Mouse (Mus musculus): ENCODE data around the gene Mbd4. TPM values are rescaled to one million over a fixed set of nuclear protein-coding genes. Genes with fewer than 3 reads are reported as not detected.
"Not testable (repeated sequence)": the region's sequence is repeated elsewhere in the genome, so short reads cannot be mapped to it uniquely, and the experiment has no call there.

Gene Mbd4
- polyA plus RNA-seq, 1 experiment from 2014 or later: 32.5 TPM

GRCm38 (mm10) chr6:115838161-115838597 lies 15.0 kb downstream of the Mbd4 start, which contains the start of gene Efcab12:
TSS of gene Efcab12 (minus strand) at chr6:115838412.
- H3K4me2 ChIP-seq (ENCODE audit: low read depth, severe bottlenecking): peak within 1 kb of the TSS; percentile 60
- H3K36me3 ChIP-seq (ENCODE audit: control insufficient read depth, insufficient read depth, low read length): peaks cover 2% of the 10 kb centered on the region; the same call in 1 of the 2 replicates
- no peaks in the 10 kb centered on the region for H3K4me1 ChIP-seq (ENCODE audit: control insufficient read depth, insufficient read depth, low read length)
- ATAC-seq (ENCODE audit: insufficient number of reproducible peaks, low FRiP score, low TSS enrichment, low read depth): peak; percentile 79; the same call in 1 of the 2 replicates
- peak within 1 kb of the TSS; percentile 26 for H3K4me3 ChIP-seq (ENCODE audit: low read depth, low read length)
- peak; percentile 76 for DNase-seq (ENCODE audit: low spot score)
- peak within 1 kb of the TSS; percentile 31 for H3K9ac ChIP-seq (ENCODE audit: low read length)
- 2% methylated on average over 19 of the region's 19 CpGs for WGBS
- no peaks in the 10 kb centered on the region for H3K9me3 ChIP-seq (ENCODE audit: control insufficient read depth, low read length)
- no peaks in the 10 kb centered on the region for H3K27me3 ChIP-seq (ENCODE audit: control insufficient read depth, insufficient read depth, low read length)
- H3K27ac ChIP-seq (replicated peaks; ENCODE audit: low read depth, low read length): no peak within 1 kb of the TSS

GRCm38 (mm10) chr6:115833861-115834260 lies 19.3 kb downstream of the Mbd4 start:
- H3K27ac ChIP-seq (replicated peaks; ENCODE audit: low read depth, low read length): no peak overlapping the region
- no peak overlapping the region for H3K4me2 ChIP-seq (ENCODE audit: low read depth, severe bottlenecking)
- ATAC-seq (ENCODE audit: insufficient number of reproducible peaks, low FRiP score, low TSS enrichment, low read depth) (no peak), DNase-seq (ENCODE audit: low spot score) (no peak)
- H3K36me3 ChIP-seq (ENCODE audit: control insufficient read depth, insufficient read depth, low read length): no peaks in the 10 kb centered on the region
- no peaks in the 10 kb centered on the region for H3K4me1 ChIP-seq (ENCODE audit: control insufficient read depth, insufficient read depth, low read length)
- no peak overlapping the region for H3K4me3 ChIP-seq (ENCODE audit: low read depth, low read length)
- H3K9ac ChIP-seq (ENCODE audit: low read length): no peak overlapping the region
- H3K27me3 ChIP-seq (ENCODE audit: control insufficient read depth, insufficient read depth, low read length): no peaks in the 10 kb centered on the region
- no peaks in the 10 kb centered on the region for H3K9me3 ChIP-seq (ENCODE audit: control insufficient read depth, low read length)

- Histone ChIP-seq H3K4me3 (ENCODE audit: low read depth, low read length) (no peak overlapping the region), H3K4me2 (ENCODE audit: low read depth, severe bottlenecking) (no peak overlapping the region), H3K9me3 (ENCODE audit: control insufficient read depth, low read length) (no peaks in the 10 kb centered on the region), H3K27ac (replicated peaks; ENCODE audit: low read depth, low read length) (no peak overlapping the region), H3K9ac (ENCODE audit: low read length) (no peak overlapping the region), H3K36me3 (ENCODE audit: control insufficient read depth, insufficient read depth, low read length) (no peaks in the 10 kb centered on the region), H3K4me1 (ENCODE audit: control insufficient read depth, insufficient read depth, low read length) (no peaks in the 10 kb centered on the region), H3K27me3 (ENCODE audit: control insufficient read depth, insufficient read depth, low read length) (no peaks in the 10 kb centered on the region)
- ATAC-seq (ENCODE audit: insufficient number of reproducible peaks, low FRiP score, low TSS enrichment, low read depth) (no peak), DNase-seq (ENCODE audit: low spot score) (no peak)
- 89% methylated on average over 2 of the region's 2 CpGs for WGBS
These were observed 20.9 kb downstream of the Mbd4 start for GRCm38 (mm10) chr6:115832152-115832850.

GRCm38 (mm10) chr6:115830779-115831601 lies 22.2 kb downstream of the Mbd4 start:
- H3K9ac ChIP-seq (ENCODE audit: low read length): no peak overlapping the region
- ATAC-seq (ENCODE audit: insufficient number of reproducible peaks, low FRiP score, low TSS enrichment, low read depth): no peak
- WGBS: 82% methylated on average over 6 of the region's 6 CpGs

GRCm38 (mm10) chr6:115823850-115824464 lies 29.2 kb downstream of the Mbd4 start:
- not testable (repeated sequence) for H3K4me3 ChIP-seq (ENCODE audit: low read depth, low read length)

More at GRCm38 (mm10) chr6:115830779-115831601, 22.2 kb downstream of the Mbd4 start:
- Histone ChIP-seq H3K36me3 (ENCODE audit: control insufficient read depth, insufficient read depth, low read length) (no peaks in the 10 kb centered on the region), H3K4me3 (ENCODE audit: low read depth, low read length) (no peak overlapping the region), H3K27me3 (ENCODE audit: control insufficient read depth, insufficient read depth, low read length) (no peaks in the 10 kb centered on the region), H3K4me2 (ENCODE audit: low read depth, severe bottlenecking) (no peak overlapping the region; the same call in 1 of the 2 replicates), H3K27ac (replicated peaks; ENCODE audit: low read depth, low read length) (no peak overlapping the region), H3K9me3 (ENCODE audit: control insufficient read depth, low read length) (no peaks in the 10 kb centered on the region), H3K4me1 (ENCODE audit: control insufficient read depth, insufficient read depth, low read length) (no peaks in the 10 kb centered on the region)
- DNase-seq (ENCODE audit: low spot score): no peak

GRCm38 (mm10) chr6:115821216-115821993 lies 31.8 kb downstream of the Mbd4 start:
- no peak overlapping the region for H3K4me2 ChIP-seq (ENCODE audit: low read depth, severe bottlenecking)
- no peak overlapping the region for H3K9ac ChIP-seq (ENCODE audit: low read length)
- DNase-seq (ENCODE audit: low spot score) (no peak), ATAC-seq (ENCODE audit: insufficient number of reproducible peaks, low FRiP score, low TSS enrichment, low read depth) (no peak)
- no peak overlapping the region for H3K4me3 ChIP-seq (ENCODE audit: low read depth, low read length)
- WGBS: 87% methylated on average over 8 of the region's 8 CpGs
- H3K4me1 ChIP-seq (ENCODE audit: control insufficient read depth, insufficient read depth, low read length): 0 out of 2 replicates have a peak, but pooled peaks cover 4% of the 10 kb centered on the region
- H3K27ac ChIP-seq (replicated peaks; ENCODE audit: low read depth, low read length): no peak overlapping the region
- H3K9me3 ChIP-seq (ENCODE audit: control insufficient read depth, low read length): no peaks in the 10 kb centered on the region
- H3K36me3 ChIP-seq (ENCODE audit: control insufficient read depth, insufficient read depth, low read length): no peaks in the 10 kb centered on the region
- H3K27me3 ChIP-seq (ENCODE audit: control insufficient read depth, insufficient read depth, low read length): no peaks in the 10 kb centered on the region

More at GRCm38 (mm10) chr6:115823850-115824464, 29.2 kb downstream of the Mbd4 start:
- not testable (repeated sequence) for H3K36me3 ChIP-seq (ENCODE audit: control insufficient read depth, insufficient read depth, low read length); H3K9me3 ChIP-seq (ENCODE audit: control insufficient read depth, low read length); H3K4me1 ChIP-seq (ENCODE audit: control insufficient read depth, insufficient read depth, low read length); H3K4me2 ChIP-seq (ENCODE audit: low read depth, severe bottlenecking); H3K27me3 ChIP-seq (ENCODE audit: control insufficient read depth, insufficient read depth, low read length)
- peak overlapping the region; percentile 47; the same call in 1 of the 2 replicates for H3K27ac ChIP-seq (replicated peaks; ENCODE audit: low read depth, low read length)
- DNase-seq (ENCODE audit: low spot score) (peak; percentile 89), ATAC-seq (ENCODE audit: insufficient number of reproducible peaks, low FRiP score, low TSS enrichment, low read depth) (peak; percentile 95)
- WGBS: 7% methylated on average over 5 of the region's 11 CpGs
- H3K9ac ChIP-seq (ENCODE audit: low read length): peak overlapping the region; percentile 7; the same call in 1 of the 2 replicates

- no peaks in the 10 kb centered on the region for H3K9me3 ChIP-seq (ENCODE audit: control insufficient read depth, low read length)
- H3K4me1 ChIP-seq (ENCODE audit: control insufficient read depth, insufficient read depth, low read length): no peaks in the 10 kb centered on the region
- 76% methylated on average over 2 of the region's 2 CpGs for WGBS
- H3K4me3 ChIP-seq (ENCODE audit: low read depth, low read length): no peak overlapping the region
- no peak overlapping the region for H3K27ac ChIP-seq (replicated peaks; ENCODE audit: low read depth, low read length)
- no peak for DNase-seq (ENCODE audit: low spot score)
- H3K9ac ChIP-seq (ENCODE audit: low read length): no peak overlapping the region
- no peaks in the 10 kb centered on the region for H3K36me3 ChIP-seq (ENCODE audit: control insufficient read depth, insufficient read depth, low read length)
- H3K27me3 ChIP-seq (ENCODE audit: control insufficient read depth, insufficient read depth, low read length): no peaks in the 10 kb centered on the region
- no peak overlapping the region for H3K4me2 ChIP-seq (ENCODE audit: low read depth, severe bottlenecking)
- no peak for ATAC-seq (ENCODE audit: insufficient number of reproducible peaks, low FRiP score, low TSS enrichment, low read depth)
These were observed 35.0 kb downstream of the Mbd4 start for GRCm38 (mm10) chr6:115818129-115818528.
